Mouse (Mus musculus) heart, embryonic 14.5 days (tissue): ENCODE results near the gene Plac9b. TPM values are rescaled to one million over a fixed set of nuclear protein-coding genes. Genes with fewer than 3 reads are reported as not detected.
"Not testable (repeated sequence)": the region's sequence is repeated elsewhere in the genome, so short reads cannot be mapped to it uniquely, and the experiment has no call there.

Source experiments
- ATAC-seq: fragments of 200-750 bp; cut with Nextera tagmentation; 2 replicates; pipeline ENCODE4 v1.8.0; 2017; ENCODE audit warnings: low read depth, moderate TSS enrichment; ENCODE audit not compliant: insufficient number of reproducible peaks, insufficient read depth, low FRiP score
- H3K27ac ChIP-seq, 2 experiments: fragments of 200-500 bp in 1 of 2; fragments of 300-500 bp in 1 of 2; sonication (generic) in 1 of 2; replicated peaks in 1 of 2; 2 replicates each; pipeline ENCODE4 v1.5.1; 2012 to 2014; ENCODE audit warnings: low read depth in 2 of 2, low read length in 2 of 2, control low read depth in 1 of 2, mild to moderate bottlenecking in 1 of 2, mixed read lengths in 1 of 2; ENCODE audit not compliant: control insufficient read depth in 1 of 2, insufficient read depth in 1 of 2
- H3K27me3 ChIP-seq: fragments of 300-500 bp; sonication (generic); 2 replicates; pipeline ENCODE4 v1.6.1; 2014; ENCODE audit warnings: mild to moderate bottlenecking, low read length, control low read depth; ENCODE audit not compliant: control insufficient read depth, insufficient read depth
- H3K36me3 ChIP-seq: fragments of 300-500 bp; sonication (generic); 2 replicates; pipeline ENCODE4 v1.6.1; 2014; ENCODE audit warnings: mild to moderate bottlenecking, control low read depth, low read length, mixed read lengths; ENCODE audit not compliant: control insufficient read depth, insufficient read depth
- H3K4me1 ChIP-seq, 2 experiments: fragments of 200-500 bp in 1 of 2; fragments of 300-500 bp in 1 of 2; sonication (generic) in 1 of 2; 2 replicates each; pipeline ENCODE4 v1.6.1; 2012 to 2014; ENCODE audit warnings: low read length in 2 of 2, control low read depth in 1 of 2, mixed read lengths in 1 of 2; ENCODE audit not compliant: control insufficient read depth in 2 of 2, insufficient read depth in 2 of 2
- H3K4me2 ChIP-seq: fragments of 300-500 bp; sonication (generic); 2 replicates; pipeline ENCODE4 v1.6.1; 2014; ENCODE audit warnings: mild to moderate bottlenecking, low read length
- H3K4me3 ChIP-seq, 2 experiments: fragments of 200-500 bp in 1 of 2; fragments of 300-500 bp in 1 of 2; sonication (generic) in 1 of 2; 2 replicates each; pipeline ENCODE4 v1.5.1; 2012 to 2014; ENCODE audit warnings: low read length in 2 of 2, mild to moderate bottlenecking in 2 of 2, control low read depth in 1 of 2, low read depth in 1 of 2, moderate library complexity in 1 of 2; ENCODE audit not compliant: control insufficient read depth in 1 of 2, insufficient read depth in 1 of 2
- H3K9ac ChIP-seq: fragments of 300-500 bp; sonication (generic); 2 replicates; pipeline ENCODE4 v1.6.1; 2014; ENCODE audit warnings: mild to moderate bottlenecking, low read length
- H3K9me3 ChIP-seq: fragments of 300-500 bp; sonication (generic); 2 replicates; pipeline ENCODE4 v1.6.1; 2016; ENCODE audit warnings: low read length, control low read depth; ENCODE audit not compliant: control insufficient read depth
- WGBS: fragments of 180-500 bp; shearing (Covaris S2); extraction: QIAGEN DNeasy Blood & Tissue Kit; methylation state at CpG from one replicate; pipeline ENCODE4 v1.1.7; 2014; 5-methylcytosine and 5-hydroxymethylcytosine counted together
- polyA plus RNA-seq: library from polyadenylated mRNA; unstranded; fragments of >200 nt; fragmentation: Nextera tagmentation; extraction: Ambion mirVana; gene quantifications from 2 replicates; pipeline ENCODE4 v1.2.1, GENCODE M21; 2014

The Plac9b gene
- 5.8 and 8.3 TPM in 2 replicates for polyA plus RNA-seq

DNA sequence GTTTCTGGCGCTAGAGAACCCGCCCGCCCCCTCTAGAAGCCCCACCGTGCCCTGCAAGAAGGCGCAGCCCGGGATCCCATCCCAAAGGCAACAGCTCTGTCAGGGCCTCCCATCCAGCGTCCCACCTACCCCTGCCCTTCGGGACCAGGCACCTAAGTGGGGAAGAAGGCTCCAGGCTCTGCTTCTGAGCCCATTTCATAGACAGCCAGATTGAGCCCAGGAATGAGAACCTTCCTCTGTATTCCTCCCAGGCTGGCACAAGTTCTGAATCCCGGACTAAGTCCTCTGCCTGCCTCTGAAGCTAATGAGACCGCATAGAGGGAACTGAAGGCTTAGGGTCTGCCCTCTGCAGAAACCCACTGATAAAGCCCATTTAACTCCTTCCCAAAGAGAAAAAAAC is at the start of gene Plac9b:
Plac9b (minus strand) TSS at position 101 of the 400 bp plus-strand sequence.
- H3K9me3 ChIP-seq, H3K4me3 ChIP-seq, H3K4me2 ChIP-seq, H3K27me3 ChIP-seq, ATAC-seq, H3K36me3 ChIP-seq, H3K9ac ChIP-seq, H3K27ac ChIP-seq, H3K4me1 ChIP-seq: not testable (repeated sequence)
- WGBS, result no CpG with 5 or more reads among the region's 10 CpGs

GRCm38 (mm10) chr14:26216233-26217000 is 34.1 kb upstream of the Plac9b start:
- H3K36me3 ChIP-seq, H3K27me3 ChIP-seq, ATAC-seq, H3K9ac ChIP-seq, H3K4me3 ChIP-seq, H3K4me1 ChIP-seq, H3K4me2 ChIP-seq, H3K9me3 ChIP-seq, H3K27ac ChIP-seq: not testable (repeated sequence)
- WGBS, result no CpG with 5 or more reads among the region's 5 CpGs

- not testable (repeated sequence) for H3K4me3 ChIP-seq, H3K4me2 ChIP-seq, H3K36me3 ChIP-seq, H3K9ac ChIP-seq, H3K27me3 ChIP-seq, H3K4me1 ChIP-seq, H3K9me3 ChIP-seq, H3K27ac ChIP-seq, ATAC-seq
- WGBS, result no CpG with 5 or more reads among the region's 10 CpGs
Measured at GRCm38 (mm10) chr14:26206926-26207247, 24.6 kb upstream of the Plac9b start, which contains the start of gene Tmem254b. Gene Tmem254b (minus strand): TSS chr14:26207041.

GRCm38 (mm10) chr14:26206197-26206925 is 24.1 kb upstream of the Plac9b start:
- not testable (repeated sequence) for H3K4me3 ChIP-seq, H3K9me3 ChIP-seq, H3K27me3 ChIP-seq, H3K9ac ChIP-seq, H3K36me3 ChIP-seq, H3K27ac ChIP-seq, H3K4me1 ChIP-seq, H3K4me2 ChIP-seq
- WGBS, result no CpG with 5 or more reads among the region's 44 CpGs
- ATAC-seq, result peak; percentile 66; the same call in 1 of the 2 replicates

DNA sequence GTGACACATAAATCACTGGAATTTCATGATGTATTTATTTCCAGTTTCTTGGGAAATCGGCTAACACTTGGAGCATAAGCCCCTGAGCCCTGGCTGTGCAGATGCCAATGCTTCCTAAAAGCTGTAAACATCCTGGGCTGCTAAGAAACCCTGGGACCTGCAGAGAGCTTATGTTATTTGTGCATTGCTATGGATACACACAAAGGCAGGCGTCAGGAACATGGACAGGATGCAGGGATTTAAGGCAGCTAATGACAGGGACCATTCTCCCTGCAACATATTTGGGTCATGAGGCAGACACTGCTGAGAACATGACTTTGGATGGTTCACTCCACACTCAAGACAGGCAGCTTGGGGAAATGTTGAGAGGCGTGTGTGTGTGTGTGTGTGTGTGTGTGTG is 15.6 kb upstream of the Plac9b start:
- ATAC-seq, result not testable (repeated sequence)
- no CpG with 5 or more reads among the region's 3 CpGs for WGBS

GRCm38 (mm10) chr14:26188361-26188760 is 6.1 kb upstream of the Plac9b start:
- H3K4me3 ChIP-seq, H3K9me3 ChIP-seq, H3K4me2 ChIP-seq, H3K27ac ChIP-seq, H3K27me3 ChIP-seq, ATAC-seq, H3K4me1 ChIP-seq, H3K36me3 ChIP-seq, H3K9ac ChIP-seq: not testable (repeated sequence)
- WGBS, result no CpG with 5 or more reads among the region's 8 CpGs

More for the DNA sequence above, 15.6 kb upstream of the Plac9b start:
- H3K4me1 ChIP-seq, H3K27ac ChIP-seq, H3K4me2 ChIP-seq, H3K27me3 ChIP-seq, H3K36me3 ChIP-seq, H3K4me3 ChIP-seq, H3K9ac ChIP-seq, H3K9me3 ChIP-seq: not testable (repeated sequence)

- H3K9me3 ChIP-seq, H3K9ac ChIP-seq, H3K4me1 ChIP-seq, H3K4me2 ChIP-seq, H3K36me3 ChIP-seq, ATAC-seq, H3K27ac ChIP-seq, H3K27me3 ChIP-seq, H3K4me3 ChIP-seq: not testable (repeated sequence)
- WGBS, result no CpG with 5 or more reads among the region's 9 CpGs
Measured at GRCm38 (mm10) chr14:26186638-26187037, 4.4 kb upstream of the Plac9b start.
